Mouse (Mus musculus) thymus, adult 2 months (tissue): ENCODE data around the gene Ubox5. TPM values are rescaled to one million over a fixed set of nuclear protein-coding genes. Genes with fewer than 3 reads are reported as not detected.

Experiments used
- DNase-seq: peaks from one replicate; pipeline ENCODE4 v3.0.0; 2021
- H3K27ac ChIP-seq: fragments of 200-500 bp; 2 replicates; pipeline ENCODE4 v1.5.1; 2012; ENCODE audit warnings: low read length, control low read depth; ENCODE audit not compliant: control insufficient read depth, insufficient read depth
- H3K27me3 ChIP-seq: fragments of 200-500 bp; 2 replicates; pipeline ENCODE4 v1.6.1; 2012; ENCODE audit warnings: mild to moderate bottlenecking, low read length, moderate library complexity, mixed read lengths; ENCODE audit not compliant: control insufficient read depth, insufficient read depth
- H3K36me3 ChIP-seq: fragments of 200-500 bp; 2 replicates; pipeline ENCODE4 v1.6.1; 2012; ENCODE audit warnings: mild to moderate bottlenecking, low read length, moderate library complexity; ENCODE audit not compliant: control insufficient read depth, insufficient read depth
- H3K4me1 ChIP-seq: fragments of 200-500 bp; replicated peaks from 2 replicates; pipeline ENCODE4 v1.6.1; 2012; ENCODE audit warnings: low read length; ENCODE audit not compliant: control insufficient read depth, insufficient read depth
- H3K4me3 ChIP-seq: fragments of 200-500 bp; 2 replicates; pipeline ENCODE4 v1.5.1; 2012; ENCODE audit warnings: mild to moderate bottlenecking, low read length, control low read depth, moderate library complexity; ENCODE audit not compliant: control insufficient read depth, insufficient read depth
- CTCF ChIP-seq: fragments of 200-500 bp; IDR thresholded peaks from 2 replicates; pipeline ENCODE4 v1.5.1; 2012; ENCODE audit warnings: mild to moderate bottlenecking, control low read depth, low read length, moderate library complexity, borderline replicate concordance; ENCODE audit not compliant: control insufficient read depth, poor library complexity, insufficient read depth; ENCODE audit errors: extremely low read depth
- POLR2A ChIP-seq: fragments of 200-500 bp; IDR thresholded peaks from 2 replicates; pipeline ENCODE4 v1.6.1; 2012; ENCODE audit warnings: mild to moderate bottlenecking, low read length, control low read depth, moderate library complexity; ENCODE audit not compliant: control insufficient read depth, poor library complexity, insufficient read depth; ENCODE audit errors: extremely low read depth
- WGBS: fragments of 180-500 bp; shearing (Covaris S2); methylation state at CpG from one replicate; pipeline ENCODE4 v1.1.7; 2018; 5-methylcytosine and 5-hydroxymethylcytosine counted together
- polyA plus RNA-seq: library from polyadenylated mRNA; depleted of rRNA; stranded (reverse); fragments of >200 nt; gene quantifications from 2 replicates; pipeline ENCODE4 v1.2.3, GENCODE M21; 2012

The Ubox5 gene
- polyA plus RNA-seq, 1 experiment: 10.7 TPM

DNA sequence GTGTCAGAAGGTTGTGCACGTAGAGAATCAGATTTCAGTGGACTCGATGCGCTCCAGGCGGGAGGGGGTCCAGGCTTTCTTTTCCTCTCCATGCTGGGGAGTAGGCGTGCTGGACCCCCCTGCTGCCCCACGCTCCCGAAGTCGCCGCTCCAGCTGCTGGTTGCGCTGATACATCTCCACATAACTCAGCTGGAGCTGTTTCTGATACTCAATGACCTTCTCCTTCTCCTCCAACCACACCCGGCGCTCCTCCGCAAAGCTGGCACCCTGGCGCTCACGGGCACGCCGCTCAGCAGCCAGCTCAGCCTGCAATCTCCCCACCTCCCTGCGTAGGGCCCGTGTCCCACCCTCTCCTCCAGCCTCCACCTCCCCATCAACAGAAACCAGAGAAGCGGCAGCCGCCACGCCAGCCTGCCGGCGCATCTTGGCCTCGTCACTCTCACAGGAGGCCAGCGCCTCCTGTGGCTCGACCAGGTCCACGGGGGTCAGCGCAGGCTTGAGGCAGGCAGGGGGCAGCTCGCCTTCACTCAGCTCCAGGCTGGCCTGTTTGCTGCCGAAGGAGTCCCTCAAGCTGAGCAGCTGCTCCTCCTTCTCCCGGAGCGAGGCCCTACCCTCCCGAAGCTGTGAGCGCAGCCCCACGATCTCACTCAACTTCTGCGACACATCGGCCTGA, 5.0 kb upstream of the Ubox5 start:
- Histone ChIP-seq H3K27ac (no peak overlapping the region), H3K36me3 (no peaks in the 10 kb centered on the region), H3K4me3 (peak overlapping the region; percentile 37), H3K4me1 (peaks cover 23% of the 10 kb centered on the region), H3K27me3 (no peaks in the 10 kb centered on the region)
- peak; percentile 30 for DNase-seq
- TF ChIP-seq CTCF (no peak), POLR2A (no peak)
- 5% methylated on average over 38 of the region's 38 CpGs for whole genome bisulfite sequencing

DNA sequence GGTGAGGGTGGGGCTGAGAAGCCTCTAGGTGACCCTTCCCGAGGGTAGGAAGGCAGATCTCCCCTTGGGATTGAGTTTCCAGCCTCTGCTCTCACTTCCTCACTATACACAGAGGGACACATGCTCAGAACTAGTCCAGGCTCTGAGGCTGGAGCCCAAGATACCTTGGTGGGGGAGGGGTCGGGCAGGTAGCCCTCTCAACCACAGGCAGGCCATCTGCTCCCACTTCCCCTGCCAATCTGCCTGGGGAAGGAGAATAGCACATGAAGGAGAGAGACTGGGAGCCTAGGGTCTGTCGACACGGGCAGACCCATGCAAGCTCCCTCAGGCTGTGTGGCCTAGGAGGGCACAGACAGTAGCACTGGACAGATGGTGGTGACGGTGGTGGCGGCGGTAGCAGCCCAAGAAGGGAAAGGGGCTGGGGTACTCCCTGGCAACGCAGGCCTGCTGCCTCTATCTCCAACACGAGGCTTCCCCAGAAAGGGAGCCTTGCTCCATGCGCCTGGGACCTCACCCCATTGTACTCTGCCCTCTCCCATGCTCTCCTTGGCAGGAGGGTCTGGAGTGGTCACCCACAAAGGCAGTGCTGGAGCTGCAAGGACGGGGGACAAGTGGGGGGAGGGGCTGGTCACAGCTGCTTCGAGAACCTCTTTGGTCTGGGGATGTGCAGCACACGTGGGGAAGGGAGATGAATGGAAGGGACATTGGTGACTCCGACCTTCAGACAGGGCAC, 4.3 kb upstream of the Ubox5 start:
- Histone ChIP-seq H3K36me3 (no peaks in the 10 kb centered on the region), H3K27me3 (no peaks in the 10 kb centered on the region), H3K27ac (no peak overlapping the region), H3K4me1 (peaks cover 25% of the 10 kb centered on the region), H3K4me3 (peak overlapping the region; percentile 37; the same call in 1 of the 2 replicates)
- DNase-seq: no peak
- 45% methylated on average over 14 of the region's 14 CpGs for WGBS
- TF ChIP-seq CTCF (no peak), POLR2A (no peak)

DNA sequence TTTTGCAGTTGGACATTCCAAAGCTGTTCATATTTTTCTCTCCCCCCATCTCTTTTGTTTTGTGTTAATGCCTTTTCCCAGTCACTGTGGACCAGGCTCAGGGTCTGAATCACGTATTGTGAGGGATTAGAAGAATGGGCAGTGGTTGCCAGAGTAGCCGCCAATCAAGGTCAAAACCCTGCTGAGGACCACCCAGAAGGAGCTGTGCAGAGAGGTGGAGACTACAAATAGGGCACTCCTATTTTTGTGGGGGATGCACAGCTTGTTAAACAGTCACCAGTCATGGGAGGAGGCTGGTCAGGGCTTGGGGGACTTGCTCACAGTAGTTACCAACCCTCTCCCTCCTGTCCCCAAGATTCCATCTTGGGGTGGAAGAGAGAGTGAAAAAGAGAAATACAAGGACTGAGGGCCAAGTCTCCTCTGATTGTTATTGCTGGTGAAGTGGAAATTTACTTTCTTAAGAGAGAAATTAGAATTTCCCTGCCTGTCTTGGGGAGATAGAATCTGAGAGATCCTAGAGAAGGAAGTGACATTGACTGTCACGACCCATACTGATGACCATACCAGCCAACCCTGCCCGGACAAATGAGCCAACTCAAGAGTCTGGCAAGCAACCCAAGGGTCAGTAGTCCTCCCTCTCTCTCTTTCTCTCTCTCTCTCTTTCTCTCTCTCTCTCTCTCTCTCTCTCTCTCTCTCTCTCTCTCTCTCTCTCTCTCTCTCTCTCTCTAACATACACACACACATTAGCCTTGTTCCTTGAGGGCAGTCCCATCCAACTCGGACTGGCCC, 3.2 kb upstream of the Ubox5 start:
- peaks cover 29% of the 10 kb centered on the region for H3K4me1 ChIP-seq
- H3K27ac ChIP-seq: no peak overlapping the region
- no peaks in the 10 kb centered on the region for H3K27me3 ChIP-seq
- TF ChIP-seq POLR2A (no peak), CTCF (no peak)
- no peak for DNase-seq
- H3K4me3 ChIP-seq: no peak overlapping the region
- no peaks in the 10 kb centered on the region; the same call in 1 of the 2 replicates for H3K36me3 ChIP-seq
- 77% methylated on average over 5 of the region's 5 CpGs for WGBS

DNA sequence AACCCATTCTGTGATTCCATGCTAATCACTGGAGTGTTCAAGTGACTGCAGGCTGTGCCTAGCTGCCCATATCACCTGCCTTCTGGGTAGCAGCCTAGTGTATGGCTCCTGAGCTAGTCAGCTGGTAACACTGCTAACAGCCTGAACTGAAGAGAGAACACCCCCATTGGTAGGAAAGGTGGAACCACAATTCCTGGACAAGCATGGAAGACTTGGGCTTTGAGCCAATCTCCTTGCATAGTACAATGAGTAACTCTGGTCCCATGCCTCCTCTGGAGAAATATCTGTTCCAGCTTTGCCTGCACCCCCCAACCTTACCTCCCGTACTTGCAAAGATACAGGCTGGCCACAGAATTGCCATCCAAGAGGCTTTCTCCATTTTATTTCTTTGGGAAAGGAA, 2.6 kb upstream of the Ubox5 start:
- 93% methylated on average over 1 of the region's 1 CpGs for WGBS
- no peak for DNase-seq
- Histone ChIP-seq H3K4me1 (peaks cover 29% of the 10 kb centered on the region), H3K27me3 (no peaks in the 10 kb centered on the region), H3K27ac (no peak overlapping the region), H3K36me3 (no peaks in the 10 kb centered on the region; the same call in 1 of the 2 replicates), H3K4me3 (no peak overlapping the region)
- no peak for TF ChIP-seq POLR2A
- TF ChIP-seq CTCF: no peak

DNA sequence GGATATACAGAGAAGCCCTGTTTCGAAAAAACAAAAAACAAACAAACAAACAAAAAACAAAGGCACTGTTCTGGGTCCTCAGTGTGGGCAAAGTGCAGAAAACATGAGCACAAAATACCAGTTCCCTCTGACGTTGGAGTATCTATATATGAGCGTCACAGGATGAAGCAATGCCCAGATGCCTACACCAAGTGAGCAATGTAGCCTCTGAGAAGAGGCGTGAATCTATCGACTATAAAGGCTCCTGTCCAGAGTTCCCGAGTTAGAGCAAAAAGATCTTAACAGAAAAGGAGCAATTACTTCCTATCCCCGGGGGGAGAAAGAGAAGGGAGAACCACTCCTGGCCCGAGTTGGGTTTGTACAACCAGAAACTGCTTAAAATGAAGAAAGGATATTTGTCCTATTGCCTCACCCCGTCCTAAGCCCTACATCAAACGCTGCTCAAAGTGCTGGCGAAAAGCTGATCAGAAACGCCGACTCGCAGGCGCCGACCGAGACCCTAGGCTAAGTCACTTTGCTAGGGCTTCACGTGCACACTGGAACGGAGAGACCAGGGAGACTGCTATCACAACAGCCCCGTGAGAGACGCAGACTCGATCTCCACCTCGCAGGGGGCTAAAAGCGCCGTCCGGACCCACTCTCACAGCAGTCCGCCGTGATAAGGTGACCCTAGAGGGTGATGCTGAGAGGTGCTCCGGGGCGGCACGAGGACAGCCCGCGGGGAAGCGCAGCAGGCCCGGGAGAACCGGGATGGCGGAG, 579 bp downstream of the Ubox5 start:
- H3K36me3 ChIP-seq: no peaks in the 10 kb centered on the region; the same call in 1 of the 2 replicates
- WGBS: 3% methylated on average over 37 of the region's 37 CpGs
- no peak for TF ChIP-seq CTCF
- no peak for TF ChIP-seq POLR2A
- DNase-seq: no peak
- no peaks in the 10 kb centered on the region for H3K27me3 ChIP-seq
- no peak overlapping the region for H3K27ac ChIP-seq
- H3K4me1 ChIP-seq: peaks cover 9% of the 10 kb centered on the region
- peak overlapping the region; percentile 98 for H3K4me3 ChIP-seq

DNA sequence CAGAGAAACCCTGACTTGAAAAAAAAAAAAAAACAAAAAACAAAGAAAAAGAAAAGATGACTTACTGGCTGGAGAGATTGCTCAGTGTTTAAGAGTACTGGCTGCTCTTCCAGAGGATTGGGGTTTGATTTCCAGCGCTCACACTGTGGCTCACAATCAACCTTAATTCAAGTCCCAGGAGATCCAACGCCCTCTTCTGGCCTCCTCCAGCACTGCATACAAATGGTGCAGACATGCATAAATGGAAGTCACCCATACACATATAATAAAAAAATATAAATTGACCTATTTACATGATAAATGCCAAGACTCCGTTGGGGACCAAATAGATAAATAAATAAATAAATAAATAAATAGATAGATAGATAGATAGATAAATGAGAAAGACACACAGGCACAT, 1.4 kb downstream of the Ubox5 start:
- WGBS: 81% methylated on average over 3 of the region's 3 CpGs
- H3K4me3 ChIP-seq: no peak overlapping the region

More for the DNA sequence above, 1.4 kb downstream of the Ubox5 start:
- Histone ChIP-seq H3K27ac (no peak overlapping the region), H3K36me3 (no peaks in the 10 kb centered on the region; the same call in 1 of the 2 replicates), H3K4me1 (peaks cover 6% of the 10 kb centered on the region), H3K27me3 (no peaks in the 10 kb centered on the region)
- TF ChIP-seq POLR2A (no peak), CTCF (no peak)
- DNase-seq: no peak
